Mouse (Mus musculus) layer of hippocampus, adult 9-11 months (tissue): ENCODE measurements around the gene Klf2.

Experiments used
- DNase-seq: peaks from one replicate; pipeline ENCODE4 v3.0.0; 2022

The Klf2 gene

DNA sequence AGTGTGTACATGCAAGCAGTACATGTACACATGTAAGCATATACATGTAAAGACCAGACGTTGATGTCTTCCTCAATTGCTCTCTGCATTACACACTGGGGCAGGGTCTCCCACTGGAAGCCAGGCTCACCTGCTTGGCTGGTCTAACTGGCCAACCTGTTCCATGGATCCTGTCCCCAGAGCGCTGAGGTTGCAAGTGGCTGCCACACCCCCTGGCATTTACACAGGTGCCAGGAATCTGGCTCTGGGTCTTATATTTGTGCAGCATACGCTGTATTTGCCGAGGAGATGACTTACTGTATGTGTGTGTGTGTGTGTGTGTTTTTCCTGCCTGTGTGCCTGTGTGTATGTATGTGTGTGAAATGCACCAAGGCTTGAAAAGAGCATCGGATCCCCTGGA, 11.9 kb upstream of the Klf2 start:
- DNase-seq = no peak

GRCm38 (mm10) chr8:72308276-72308675, 10.6 kb upstream of the Klf2 start:
- no peak for DNase-seq

GRCm38 (mm10) chr8:72310849-72311506, 7.9 kb upstream of the Klf2 start:
- peak; percentile 79 for DNase-seq

GRCm38 (mm10) chr8:72312926-72313518, 5.8 kb upstream of the Klf2 start:
- DNase-seq = no peak

- no peak for DNase-seq
Observed at GRCm38 (mm10) chr8:72316053-72316695, 2.7 kb upstream of the Klf2 start.

- no peak for DNase-seq
Observed at GRCm38 (mm10) chr8:72317741-72318301, 1.0 kb upstream of the Klf2 start.

- no peak for DNase-seq
Observed at GRCm38 (mm10) chr8:72319397-72319796, 564 bp downstream of the Klf2 start.

DNA sequence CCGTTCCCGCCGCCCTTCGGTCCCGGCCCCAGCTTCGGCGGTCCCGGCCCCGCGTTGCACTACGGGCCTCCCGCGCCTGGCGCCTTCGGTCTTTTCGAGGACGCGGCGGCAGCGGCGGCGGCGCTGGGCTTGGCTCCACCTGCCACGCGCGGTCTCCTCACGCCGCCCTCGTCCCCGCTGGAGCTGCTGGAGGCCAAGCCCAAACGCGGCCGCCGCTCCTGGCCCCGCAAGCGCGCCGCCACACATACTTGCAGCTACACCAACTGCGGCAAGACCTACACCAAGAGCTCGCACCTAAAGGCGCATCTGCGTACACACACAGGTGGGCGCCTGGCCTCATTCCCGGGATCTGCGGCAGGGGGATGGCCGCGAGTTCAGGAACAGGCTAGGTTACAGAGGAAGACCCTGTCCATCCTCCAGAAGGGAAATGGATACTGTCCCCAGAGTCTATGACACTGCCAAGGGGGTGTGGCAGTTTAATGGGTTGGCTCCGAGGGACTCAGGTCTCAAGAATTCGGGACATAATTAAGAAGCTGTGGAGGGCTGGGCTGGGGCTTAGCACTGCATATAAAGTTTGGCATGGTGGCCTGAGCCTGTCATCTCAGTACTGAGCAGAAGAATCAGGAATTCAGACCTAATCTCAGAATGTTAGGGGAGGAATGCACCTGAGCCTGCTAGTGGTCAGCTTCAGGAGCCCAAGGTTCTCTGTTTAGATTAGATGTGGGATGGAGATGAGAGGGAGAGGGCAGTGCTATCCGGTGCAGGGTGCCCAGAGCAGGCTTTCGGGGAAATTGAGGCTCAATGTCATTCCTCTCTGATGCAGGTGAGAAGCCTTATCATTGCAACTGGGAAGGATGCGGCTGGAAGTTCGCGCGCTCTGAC, 1.3 kb downstream of the Klf2 start:
- DNase-seq = no peak

GRCm38 (mm10) chr8:72320803-72321583, 2.2 kb downstream of the Klf2 start:
- DNase-seq = no peak

DNA sequence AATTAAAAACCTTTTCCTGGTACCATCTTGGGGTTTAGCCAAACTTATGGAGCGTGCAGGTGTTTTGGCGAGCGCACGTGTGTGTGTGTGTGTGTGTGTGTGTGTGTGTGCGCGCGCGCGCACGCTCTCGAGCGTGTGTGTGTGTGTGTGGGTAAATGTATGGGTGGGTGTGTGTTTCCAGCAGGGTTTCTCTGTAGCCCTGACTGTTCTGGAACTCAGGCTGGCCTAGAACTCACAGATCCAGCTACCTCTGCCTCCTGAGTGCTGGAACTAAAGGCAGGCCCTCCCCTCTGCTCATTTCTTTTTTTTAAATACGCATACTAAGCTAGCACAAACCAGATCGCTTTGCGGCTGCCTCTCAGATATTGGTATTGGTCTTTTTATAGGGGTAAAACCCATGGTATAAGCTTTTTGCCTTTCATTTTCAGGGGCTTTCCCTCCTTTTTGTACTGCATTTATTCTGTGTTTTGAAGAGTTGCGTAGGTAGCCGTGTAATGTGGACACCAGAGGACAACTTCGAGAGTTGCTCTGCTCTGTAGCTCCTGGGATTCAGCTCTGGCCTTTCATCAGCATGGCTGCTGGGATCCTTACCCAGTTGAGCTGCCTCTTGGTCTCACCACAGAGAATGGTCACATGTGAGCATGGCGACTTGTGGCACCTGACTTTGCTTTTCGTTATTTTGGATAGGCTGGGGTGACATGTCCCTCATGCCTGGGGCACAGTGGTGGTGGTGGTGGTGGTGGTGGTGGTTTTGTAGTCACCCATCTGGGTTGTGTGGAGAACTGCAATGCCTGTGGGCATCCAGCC, 3.0 kb downstream of the Klf2 start:
- no peak for DNase-seq

- no peak for DNase-seq
Observed at GRCm38 (mm10) chr8:72322471-72322889, 3.6 kb downstream of the Klf2 start.

DNA sequence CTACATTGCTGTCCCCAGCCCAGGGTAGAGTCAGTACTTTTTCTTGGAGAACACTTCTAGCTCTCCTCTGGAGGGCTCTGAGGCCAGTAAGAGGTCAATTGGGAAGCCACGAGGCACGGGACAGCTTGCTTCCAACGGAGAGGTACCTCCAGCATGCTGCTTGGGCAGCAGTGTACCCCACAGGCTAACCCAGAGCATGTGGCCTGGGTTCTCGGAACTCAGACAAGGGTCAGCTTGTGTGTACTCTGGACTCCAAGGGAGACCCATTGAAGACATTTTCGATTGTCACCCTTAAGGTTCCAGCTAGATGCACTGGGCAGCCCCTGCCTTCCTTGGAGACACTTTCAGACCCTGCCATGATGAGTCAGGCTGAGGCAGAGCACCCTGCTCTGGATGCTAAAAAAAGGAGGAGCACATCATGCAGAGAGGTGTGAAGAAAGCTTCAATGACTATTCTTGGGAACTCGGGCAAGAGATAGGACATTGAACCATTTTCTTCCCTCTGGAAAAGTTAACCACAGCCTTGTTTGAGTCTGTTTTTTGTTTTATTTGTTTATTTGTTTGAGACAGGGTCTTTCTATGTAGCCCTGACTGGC, 4.4 kb downstream of the Klf2 start:
- no peak for DNase-seq

DNA sequence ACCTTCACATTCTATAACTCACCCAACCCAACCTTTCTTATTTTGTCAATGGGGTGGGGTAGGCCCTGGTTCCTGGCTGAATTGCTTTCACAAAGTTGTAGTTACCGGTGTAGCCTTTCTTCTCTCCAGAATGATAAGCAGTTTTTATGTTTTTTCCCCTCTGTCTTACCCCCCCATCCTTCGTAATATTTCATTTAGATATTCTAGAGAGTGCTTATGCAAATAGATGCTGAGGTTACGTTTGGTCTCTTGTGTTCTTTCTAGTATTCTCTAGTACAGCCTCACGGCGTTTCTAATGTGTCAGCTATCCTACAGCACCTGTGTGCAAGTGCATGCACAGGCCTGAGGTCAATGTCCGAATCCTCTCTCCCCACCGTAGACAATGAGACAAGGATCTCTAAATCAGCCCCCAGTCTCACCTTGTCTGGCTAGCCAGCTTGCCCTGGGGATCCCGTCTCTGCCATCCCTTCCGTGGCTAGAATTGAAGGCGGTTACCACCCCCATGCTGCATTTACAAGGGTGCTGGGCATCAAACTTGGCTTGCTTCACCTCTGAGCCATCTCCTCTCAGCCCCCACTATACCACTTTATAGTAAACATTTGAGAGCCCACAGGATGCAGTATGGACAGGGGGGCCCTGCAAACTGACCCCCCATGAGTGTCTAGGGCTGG, 5.3 kb downstream of the Klf2 start:
- no peak for DNase-seq

GRCm38 (mm10) chr8:72324708-72325107, 5.9 kb downstream of the Klf2 start:
- DNase-seq = no peak

GRCm38 (mm10) chr8:72329116-72329515, 10.3 kb downstream of the Klf2 start:
- DNase-seq = no peak

DNA sequence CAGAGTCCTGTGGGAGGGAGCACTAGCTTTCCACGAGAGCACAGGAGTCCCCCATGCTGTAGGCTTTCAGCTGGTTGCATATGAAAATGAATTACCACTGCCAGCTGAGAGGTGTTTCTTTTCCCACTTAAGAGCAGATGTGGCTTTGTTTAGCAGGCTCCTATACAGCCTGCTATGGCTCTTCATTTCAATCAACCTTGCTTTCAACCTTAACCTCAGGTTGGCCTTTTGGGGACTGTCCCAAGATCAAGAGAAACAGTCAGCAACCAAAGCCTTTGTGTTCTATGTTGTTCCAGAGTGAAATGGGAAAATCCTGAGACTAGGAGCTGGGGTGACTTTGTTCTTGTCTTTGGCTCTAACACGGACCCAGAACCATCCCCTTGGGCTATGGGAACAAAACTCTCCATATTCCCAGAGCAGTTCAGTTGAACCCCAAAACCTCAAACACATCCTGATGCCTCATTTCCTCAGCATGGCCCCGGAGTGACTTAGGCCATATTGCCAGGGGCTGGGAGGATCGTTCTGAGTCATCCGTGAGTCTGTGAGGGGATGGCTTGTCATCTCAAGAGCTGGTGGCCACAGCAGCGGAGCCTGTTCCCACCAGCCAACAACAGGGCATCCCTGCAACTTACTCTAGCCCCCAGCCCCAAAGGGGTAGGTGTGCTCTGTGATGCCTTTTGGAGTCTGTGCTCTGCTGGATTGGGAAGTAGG, 12.1 kb downstream of the Klf2 start:
- no peak for DNase-seq

- DNase-seq = no peak
Observed at GRCm38 (mm10) chr8:72331631-72332030, 12.8 kb downstream of the Klf2 start.

DNA sequence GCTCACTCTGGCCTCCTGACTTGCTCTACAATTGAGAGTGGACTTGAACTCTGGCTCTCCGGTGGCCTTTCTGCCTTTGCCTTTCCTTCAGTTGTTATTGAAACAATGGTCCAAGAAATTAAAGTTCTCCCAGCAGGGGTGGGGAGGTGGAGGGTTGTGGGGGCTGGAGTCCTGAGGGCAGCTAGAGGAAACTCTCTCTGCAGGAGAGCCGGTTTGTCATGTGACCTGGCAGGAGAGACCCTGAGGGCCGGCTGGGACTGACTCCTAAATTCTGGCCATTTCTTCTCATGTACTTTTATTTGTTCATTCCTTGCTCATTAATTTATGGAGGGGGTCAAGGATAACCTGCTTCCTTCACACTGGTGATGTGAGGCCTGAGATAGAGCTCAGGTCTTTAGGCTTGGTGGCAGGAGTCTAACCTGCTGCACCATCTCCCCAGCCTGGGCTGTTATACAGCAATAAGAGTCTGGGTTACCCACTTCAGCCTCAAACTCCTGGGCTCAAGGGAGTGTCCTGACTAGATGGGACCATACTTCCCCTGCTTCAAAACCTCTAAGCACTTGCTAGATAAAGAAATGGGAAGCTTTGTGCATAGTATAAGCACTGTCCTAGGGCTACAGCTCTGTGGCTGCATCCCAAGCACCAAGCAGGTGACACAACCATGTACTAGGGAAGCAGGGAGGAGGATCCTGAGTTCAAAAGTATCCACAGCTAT, 14.8 kb downstream of the Klf2 start:
- DNase-seq = no peak

DNA sequence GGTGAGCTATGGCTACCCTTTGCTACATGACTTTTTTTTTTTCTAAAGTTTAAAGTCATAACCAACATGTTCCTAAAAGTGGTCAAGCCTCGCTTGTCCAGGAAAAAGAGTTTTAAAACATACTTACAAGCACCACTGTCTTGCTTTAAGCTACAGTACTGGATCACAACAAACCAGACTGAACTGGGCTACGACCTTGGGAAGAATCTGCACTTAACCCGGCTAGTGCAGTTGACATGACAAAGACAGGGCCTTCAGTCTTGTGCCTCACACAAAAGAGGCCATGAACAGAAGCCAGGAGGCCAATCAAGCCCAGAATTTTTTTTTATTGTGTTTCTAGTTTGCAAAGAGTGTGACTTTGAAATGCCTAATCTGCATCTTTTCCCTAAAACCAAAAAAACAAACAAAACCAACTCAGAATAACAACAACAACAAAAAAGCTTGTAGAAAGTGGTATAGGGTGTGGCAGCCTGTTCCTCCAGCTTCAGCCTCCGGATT, 15.4 kb downstream of the Klf2 start:
- no peak for DNase-seq
